Mouse (Mus musculus) erythroblast, embryonic 14.5 days (primary cell): ENCODE results near the gene Sdk1. TPM values are rescaled to one million over a fixed set of nuclear protein-coding genes. Genes with fewer than 3 reads are reported as not detected.

ENCODE experiments used
- H3K27me3 ChIP-seq: 2 replicates; pipeline ENCODE4 v1.6.1; 2012; ENCODE audit warnings: inconsistent platforms; ENCODE audit not compliant: control insufficient read depth
- H3K36me3 ChIP-seq: 2 replicates; pipeline ENCODE4 v1.6.1; 2012; ENCODE audit warnings: mild to moderate bottlenecking, inconsistent platforms; ENCODE audit not compliant: control insufficient read depth
- H3K4me1 ChIP-seq: 2 replicates; pipeline ENCODE4 v1.6.1; 2012; ENCODE audit warnings: inconsistent platforms; ENCODE audit not compliant: control insufficient read depth
- H3K4me3 ChIP-seq: replicated peaks from 2 replicates; pipeline ENCODE3; 2012; ENCODE audit warnings: moderate library complexity, mild to moderate bottlenecking, inconsistent platforms
- H3K9me3 ChIP-seq: 2 replicates; pipeline ENCODE4 v1.6.1; 2012; ENCODE audit warnings: low read length, inconsistent platforms, mixed read lengths; ENCODE audit not compliant: control insufficient read depth
- GATA1 ChIP-seq: IDR thresholded peaks from 2 replicates; pipeline ENCODE4 v1.6.1; 2012; ENCODE audit warnings: low read length, inconsistent platforms, mixed read lengths
- TAL1 ChIP-seq: IDR thresholded peaks from 3 replicates; pipeline ENCODE4 v1.6.1; 2012; ENCODE audit warnings: low read length, inconsistent platforms, mixed read lengths
- polyA plus RNA-seq: library from polyadenylated mRNA; stranded (reverse); fragments of >175 nt; gene quantifications from 2 replicates; pipeline ENCODE4 v1.2.3, GENCODE M21; 2012

The Sdk1 gene
- polyA plus RNA-seq, 1 experiment, result not detected

DNA sequence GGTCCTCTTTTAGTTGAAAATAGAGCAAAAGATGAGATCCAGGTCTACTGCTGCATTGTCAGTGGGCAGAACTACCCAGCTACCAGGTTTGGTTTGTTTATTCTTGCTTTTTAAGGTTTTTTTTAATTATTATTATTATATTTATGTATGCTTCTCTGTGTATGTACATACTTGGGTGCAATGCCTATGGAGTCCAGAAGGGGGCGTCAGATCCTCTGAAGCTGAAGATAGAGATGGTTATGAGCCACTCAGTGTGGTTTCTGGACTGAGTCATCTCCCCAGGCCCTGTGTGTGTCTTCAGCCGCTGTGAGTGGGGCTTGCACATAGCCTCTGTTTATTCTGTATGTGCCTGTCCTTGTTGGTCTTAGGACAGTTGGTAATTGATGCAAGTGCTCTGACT, 486.7 kb downstream of the Sdk1 start:
- no peaks in the 10 kb centered on the region for H3K36me3 ChIP-seq
- TF ChIP-seq GATA1 (no peak), TAL1 (no peak)
- peaks cover 30% of the 10 kb centered on the region for H3K9me3 ChIP-seq

DNA sequence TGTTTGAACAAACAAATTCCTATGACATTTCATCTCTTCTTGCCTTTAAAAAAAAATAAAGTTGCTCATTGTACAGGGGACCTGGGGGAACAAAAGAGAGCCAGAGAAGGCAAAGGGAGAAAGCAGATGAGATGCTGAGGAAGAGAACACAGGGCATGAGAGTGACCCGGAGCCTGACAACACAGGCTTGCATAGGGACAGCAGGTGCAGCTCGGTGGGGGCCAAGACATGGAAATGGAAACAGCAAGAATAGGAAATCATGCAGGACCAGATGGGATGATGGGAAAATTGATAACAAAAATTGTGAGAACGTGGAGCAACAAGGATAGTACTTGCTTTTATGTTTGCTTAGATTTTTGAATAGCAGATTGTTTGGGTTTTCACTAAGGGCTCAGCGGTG, 488.7 kb downstream of the Sdk1 start:
- TF ChIP-seq GATA1 (no peak), TAL1 (no peak)
- Histone ChIP-seq H3K36me3 (no peaks in the 10 kb centered on the region), H3K9me3 (peaks cover 25% of the 10 kb centered on the region), H3K4me1 (no peaks in the 10 kb centered on the region), H3K4me3 (no peak overlapping the region), H3K27me3 (no peaks in the 10 kb centered on the region)

More for the DNA sequence above, 486.7 kb downstream of the Sdk1 start:
- Histone ChIP-seq H3K27me3 (no peaks in the 10 kb centered on the region), H3K4me1 (no peaks in the 10 kb centered on the region), H3K4me3 (no peak overlapping the region)

DNA sequence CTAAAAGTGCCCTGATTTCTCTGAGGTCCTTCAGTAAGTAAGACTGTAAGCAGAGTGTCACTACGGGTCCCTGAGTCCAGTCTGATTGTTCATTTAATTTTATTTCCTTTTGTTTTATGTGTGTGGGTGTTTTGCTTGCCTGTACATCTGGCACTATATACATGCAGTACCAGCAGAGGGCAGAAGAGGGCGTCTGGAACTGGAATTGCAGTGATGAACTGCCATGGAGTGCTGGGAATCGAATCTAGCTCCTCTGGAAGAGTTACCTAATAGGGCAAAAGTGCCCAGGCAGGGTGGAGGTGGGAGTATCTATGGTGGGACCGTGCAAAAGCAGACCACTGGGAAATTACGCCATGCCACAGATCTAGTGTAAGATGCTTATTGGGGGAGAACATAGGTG, 497.4 kb downstream of the Sdk1 start:
- no peaks in the 10 kb centered on the region for H3K36me3 ChIP-seq
- TF ChIP-seq TAL1, result no peak
- TF ChIP-seq GATA1, result no peak
- no peak overlapping the region for H3K4me3 ChIP-seq
- H3K9me3 ChIP-seq, result peaks cover 15% of the 10 kb centered on the region
- no peaks in the 10 kb centered on the region for H3K4me1 ChIP-seq
- H3K27me3 ChIP-seq, result no peaks in the 10 kb centered on the region

DNA sequence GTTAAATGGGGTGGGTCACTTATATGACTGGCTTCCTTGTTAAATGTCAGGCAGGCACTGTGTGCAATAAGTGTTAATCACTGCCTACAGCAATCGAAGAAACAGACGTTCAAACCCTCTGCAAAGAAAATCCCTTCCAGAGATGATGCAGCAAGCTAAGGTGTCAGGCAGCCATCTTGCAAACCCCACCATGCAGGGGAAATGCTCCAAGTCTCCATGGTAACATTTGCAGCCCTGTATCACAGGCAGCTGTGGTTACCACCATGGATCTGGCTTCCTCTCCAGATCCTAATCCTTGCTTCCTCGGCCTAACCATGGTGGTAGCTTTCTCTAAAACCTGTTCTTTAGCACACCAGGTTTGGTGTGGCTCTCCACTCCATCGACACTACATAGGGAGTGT, 507.5 kb downstream of the Sdk1 start:
- H3K9me3 ChIP-seq, result peaks cover 17% of the 10 kb centered on the region
- no peak overlapping the region for H3K4me3 ChIP-seq
- H3K27me3 ChIP-seq, result no peaks in the 10 kb centered on the region
- no peaks in the 10 kb centered on the region for H3K4me1 ChIP-seq
- H3K36me3 ChIP-seq, result no peaks in the 10 kb centered on the region
- no peak for TF ChIP-seq TAL1

DNA sequence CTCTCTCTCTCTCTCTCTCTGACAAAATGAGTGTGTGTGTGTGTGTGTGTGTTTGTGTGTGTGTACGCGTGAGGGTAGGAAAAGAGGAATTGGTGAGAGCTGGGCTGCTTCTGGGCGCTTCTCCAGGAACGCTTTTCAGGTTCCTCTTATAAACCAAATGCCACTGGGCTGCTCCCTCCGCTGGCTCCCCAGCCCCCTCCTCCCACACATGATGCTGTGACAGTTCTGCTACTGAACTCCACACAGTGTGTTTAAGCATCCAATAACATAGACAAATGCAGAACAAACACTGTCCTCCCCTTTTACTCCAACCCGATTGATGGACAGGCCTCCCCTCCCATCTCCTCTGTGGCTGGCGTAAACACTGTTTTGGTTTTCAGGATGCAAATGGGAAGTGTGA, 513.0 kb downstream of the Sdk1 start:
- Histone ChIP-seq H3K27me3 (no peaks in the 10 kb centered on the region), H3K36me3 (no peaks in the 10 kb centered on the region), H3K4me3 (no peak overlapping the region), H3K4me1 (no peaks in the 10 kb centered on the region), H3K9me3 (peaks cover 19% of the 10 kb centered on the region)
- TF ChIP-seq TAL1, result no peak

DNA sequence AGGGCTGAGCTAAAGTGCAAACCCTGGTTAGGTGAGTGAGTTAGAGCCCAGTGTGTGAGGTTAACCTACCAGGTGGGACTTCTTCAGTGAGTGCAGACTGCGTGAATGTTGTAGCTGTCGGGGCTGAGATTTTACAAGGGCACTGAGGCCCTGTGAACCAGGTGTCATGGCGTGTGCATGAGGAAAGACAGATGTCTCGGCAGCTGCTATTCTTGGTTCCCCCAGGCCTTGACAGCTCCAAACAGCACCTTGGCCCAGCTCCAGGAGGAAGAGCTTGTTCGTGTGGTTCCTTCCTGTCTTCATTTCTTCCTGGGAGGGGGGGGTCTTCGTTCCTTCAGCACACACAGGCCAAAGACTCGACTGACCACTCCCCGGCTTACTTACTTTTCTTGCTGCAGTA, 517.6 kb downstream of the Sdk1 start:
- H3K4me3 ChIP-seq, result no peak overlapping the region
- H3K4me1 ChIP-seq, result no peaks in the 10 kb centered on the region
- H3K27me3 ChIP-seq, result no peaks in the 10 kb centered on the region
- peaks cover 15% of the 10 kb centered on the region; the same call in 1 of the 2 replicates for H3K9me3 ChIP-seq
- no peaks in the 10 kb centered on the region for H3K36me3 ChIP-seq
- TF ChIP-seq TAL1 (no peak), GATA1 (no peak)

DNA sequence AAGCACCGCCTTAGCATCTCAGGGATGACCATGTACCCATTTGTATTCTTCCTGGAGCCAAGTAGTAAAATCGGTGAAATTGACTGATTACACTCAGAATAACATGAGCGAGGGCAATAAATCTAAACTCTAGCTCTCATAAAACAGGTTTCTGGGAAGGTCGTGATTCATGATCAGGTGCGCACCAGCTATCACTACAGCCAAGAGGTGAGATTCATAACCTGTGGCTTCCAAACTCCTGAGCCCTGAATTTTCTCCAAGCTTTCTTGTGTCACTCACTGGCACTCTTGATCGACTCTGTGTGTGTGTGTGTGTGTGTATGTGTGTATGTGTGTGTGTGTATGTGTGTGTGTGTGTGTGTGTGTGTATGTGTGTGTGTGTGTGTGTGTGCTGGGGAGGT, 522.8 kb downstream of the Sdk1 start:
- Histone ChIP-seq H3K36me3 (no peaks in the 10 kb centered on the region), H3K4me1 (no peaks in the 10 kb centered on the region), H3K27me3 (no peaks in the 10 kb centered on the region), H3K4me3 (no peak overlapping the region), H3K9me3 (peaks cover 22% of the 10 kb centered on the region)
- no peak for TF ChIP-seq GATA1

DNA sequence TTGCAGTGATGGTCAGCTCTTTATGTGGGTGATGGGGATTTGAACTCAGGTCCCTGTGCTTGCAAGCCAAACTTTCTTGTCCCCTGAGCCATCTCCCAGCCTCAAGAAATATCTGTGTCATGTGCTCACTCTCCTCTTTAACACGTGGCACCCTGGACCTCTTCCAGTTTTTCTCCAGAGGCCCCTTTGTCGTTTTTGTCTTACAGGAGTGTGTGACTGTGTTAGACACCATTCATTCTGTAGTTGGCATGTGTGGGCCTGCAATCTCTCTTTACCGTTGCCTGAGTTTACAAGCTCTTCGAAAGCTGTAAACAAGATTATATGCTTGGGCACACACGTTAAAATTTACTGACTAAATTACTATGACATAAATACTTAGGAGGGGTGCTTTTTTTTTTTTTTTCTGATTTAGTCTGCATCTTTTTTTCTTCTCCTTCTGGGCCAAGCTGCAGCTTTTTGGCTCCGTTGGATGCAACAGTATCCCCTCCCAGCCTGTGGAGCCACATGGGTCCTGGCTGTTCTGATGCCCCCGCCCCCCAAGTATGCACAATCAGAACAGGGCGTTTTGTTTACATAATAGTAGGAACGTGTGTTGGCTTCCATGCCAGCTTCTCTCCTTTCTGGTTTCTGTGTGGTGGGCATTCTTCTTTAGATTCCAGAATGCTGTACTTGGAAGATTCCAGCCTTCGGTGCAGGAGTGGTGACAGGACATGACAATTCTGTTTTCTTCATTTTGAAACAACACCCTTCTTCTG, 527.6 kb downstream of the Sdk1 start:
- no peak overlapping the region for H3K4me3 ChIP-seq
- no peaks in the 10 kb centered on the region for H3K4me1 ChIP-seq
- H3K27me3 ChIP-seq, result no peaks in the 10 kb centered on the region
- peaks cover 29% of the 10 kb centered on the region for H3K9me3 ChIP-seq
- TF ChIP-seq TAL1 (no peak), GATA1 (no peak)
- H3K36me3 ChIP-seq, result no peaks in the 10 kb centered on the region

DNA sequence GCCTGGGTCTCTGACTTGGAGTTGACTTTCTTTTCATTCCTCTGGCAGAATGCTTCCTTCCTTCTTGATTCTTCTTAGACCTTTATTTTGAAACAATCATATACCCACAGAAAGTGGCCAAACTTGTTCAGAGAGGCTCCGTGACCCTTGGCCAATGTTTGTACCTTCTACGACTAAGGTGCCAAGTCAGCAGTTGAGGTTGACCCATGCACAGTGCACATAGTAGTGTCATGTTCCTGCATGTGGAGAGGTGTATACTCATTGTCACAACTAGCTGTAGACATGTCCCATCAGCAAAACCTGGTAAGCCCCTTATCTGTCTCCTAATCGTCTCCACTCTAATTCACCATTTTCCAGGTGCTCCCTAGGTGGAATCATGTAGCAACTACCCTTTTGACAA, 530.2 kb downstream of the Sdk1 start:
- Histone ChIP-seq H3K4me1 (no peaks in the 10 kb centered on the region), H3K4me3 (no peak overlapping the region), H3K36me3 (no peaks in the 10 kb centered on the region), H3K27me3 (no peaks in the 10 kb centered on the region), H3K9me3 (peaks cover 32% of the 10 kb centered on the region)
- TF ChIP-seq GATA1, result no peak
- no peak for TF ChIP-seq TAL1

DNA sequence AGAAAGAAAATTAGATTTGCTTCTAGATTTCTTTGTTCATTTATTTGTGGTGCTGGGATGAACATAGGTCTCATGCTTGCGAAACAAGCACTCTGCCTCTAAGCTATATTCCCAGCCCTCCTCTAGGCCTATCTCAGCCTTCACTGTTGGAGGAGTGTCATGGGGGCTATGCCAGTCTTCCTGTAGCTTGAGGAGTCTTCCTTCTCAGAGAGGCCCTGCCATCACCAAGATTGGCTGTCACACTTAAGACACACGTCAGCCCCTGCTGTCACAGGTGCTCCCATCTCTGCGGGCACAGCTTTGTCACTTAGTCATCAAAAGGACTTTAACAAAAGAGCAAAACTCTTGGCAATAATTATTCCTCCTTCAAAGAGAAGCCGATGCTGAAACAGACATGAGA, 536.9 kb downstream of the Sdk1 start:
- H3K4me3 ChIP-seq, result no peak overlapping the region
- H3K36me3 ChIP-seq, result no peaks in the 10 kb centered on the region
- no peaks in the 10 kb centered on the region for H3K27me3 ChIP-seq
- H3K9me3 ChIP-seq, result peaks cover 61% of the 10 kb centered on the region
- no peak for TF ChIP-seq GATA1
- TF ChIP-seq TAL1, result no peak
- no peaks in the 10 kb centered on the region for H3K4me1 ChIP-seq
